Mouse (Mus musculus): Measurements from ENCODE around the gene Atp12a.

GRCm38 (mm10) chr14:56375731-56376130 lies 10.9 kb downstream of the Atp12a start:
- TF ChIP-seq GATA1 (IDR thresholded peaks at IDR 0.05; ENCODE audit: borderline replicate concordance, low read length) (no peak), FLI1 (IDR thresholded peaks at IDR 0.05; ENCODE audit: low read length) (no peak)
